Mouse (Mus musculus) thymus, adult 2 months (tissue): ENCODE results near the gene Abtb2.

Experiments used
- CTCF ChIP-seq: fragments of 200-500 bp; IDR thresholded peaks from 2 replicates; pipeline ENCODE4 v1.5.1; 2012; ENCODE audit warnings: mild to moderate bottlenecking, control low read depth, low read length, moderate library complexity, borderline replicate concordance; ENCODE audit not compliant: control insufficient read depth, poor library complexity, insufficient read depth; ENCODE audit errors: extremely low read depth
- POLR2A ChIP-seq: fragments of 200-500 bp; IDR thresholded peaks from 2 replicates; pipeline ENCODE4 v1.6.1; 2012; ENCODE audit warnings: mild to moderate bottlenecking, low read length, control low read depth, moderate library complexity; ENCODE audit not compliant: control insufficient read depth, poor library complexity, insufficient read depth; ENCODE audit errors: extremely low read depth

GRCm38 (mm10) chr2:103664341-103664740 is 98.2 kb downstream of the Abtb2 start:
- TF ChIP-seq CTCF (no peak), POLR2A (no peak)
